Mouse (Mus musculus) kidney, postnatal 0 days (tissue): ENCODE results near the gene Zfp553. TPM values are rescaled to one million over a fixed set of nuclear protein-coding genes. Genes with fewer than 3 reads are reported as not detected.

ENCODE experiments used
- ATAC-seq: fragments of 200-750 bp; cut with Nextera tagmentation; replicated peaks from 2 replicates; pipeline ENCODE4 v1.8.0; 2017; ENCODE audit warnings: low read depth, moderate number of reproducible peaks, moderate TSS enrichment, moderate library complexity; ENCODE audit not compliant: low FRiP score
- DNase-seq: peaks from one replicate; pipeline ENCODE4 v3.0.0-alpha.2; 2016; ENCODE audit warnings: low spot score
- H3K27ac ChIP-seq: fragments of 300-500 bp; sonication (generic); 2 replicates; pipeline ENCODE4 v1.5.1; 2014; ENCODE audit warnings: mild to moderate bottlenecking
- H3K27me3 ChIP-seq: fragments of 300-500 bp; sonication (generic); 2 replicates; pipeline ENCODE4 v1.6.1; 2014; ENCODE audit warnings: low read length, mixed read lengths; ENCODE audit not compliant: insufficient read depth
- H3K36me3 ChIP-seq: fragments of 300-500 bp; sonication (generic); 2 replicates; pipeline ENCODE4 v1.6.1; 2014; ENCODE audit warnings: low read length, mixed read lengths; ENCODE audit not compliant: insufficient read depth
- H3K4me1 ChIP-seq: fragments of 300-500 bp; sonication (generic); replicated peaks from 2 replicates; pipeline ENCODE4 v1.6.1; 2014; ENCODE audit warnings: antibody characterized with exemption, low read length, mixed read lengths; ENCODE audit not compliant: insufficient read depth
- H3K4me2 ChIP-seq: fragments of 300-500 bp; sonication (generic); 2 replicates; pipeline ENCODE4 v1.6.1; 2014; ENCODE audit warnings: mild to moderate bottlenecking, low read length, moderate library complexity, mixed read lengths
- H3K4me3 ChIP-seq: fragments of 300-500 bp; sonication (generic); replicated peaks from 2 replicates; pipeline ENCODE4 v1.5.1; 2014; ENCODE audit warnings: low read depth, low read length
- H3K9ac ChIP-seq: fragments of 300-500 bp; sonication (generic); 2 replicates; pipeline ENCODE4 v1.6.1; 2014; ENCODE audit warnings: low read depth, low read length
- H3K9me3 ChIP-seq: fragments of 300-500 bp; sonication (generic); replicated peaks from 2 replicates; pipeline ENCODE4 v1.6.1; 2016; ENCODE audit warnings: low read length, inconsistent platforms, mixed read lengths
- CTCF ChIP-seq: IDR thresholded peaks from 2 replicates; pipeline ENCODE4 v1.5.1; 2016; ENCODE audit warnings: antibody characterized with exemption, low read depth, mild to moderate bottlenecking, moderate library complexity
- WGBS: fragments of 180-500 bp; shearing (Covaris S2); extraction: QIAGEN DNeasy Blood & Tissue Kit; methylation state at CpG from one replicate; pipeline ENCODE4 v1.1.7; 2014; 5-methylcytosine and 5-hydroxymethylcytosine counted together
- polyA plus RNA-seq: library from polyadenylated mRNA; unstranded; fragments of >200 nt; fragmentation: Nextera tagmentation; extraction: Ambion mirVana; gene quantifications from 2 replicates; pipeline ENCODE4 v1.2.1, GENCODE M21; 2015

Gene Zfp553
- polyA plus RNA-seq, 1 experiment from 2014 or later: 22.3 TPM

GRCm38 (mm10) chr7:127276519-127276961 lies 43.7 kb downstream of the Zfp553 start:
- no peak overlapping the region for H3K4me3 ChIP-seq
- 31% methylated on average over 5 of the region's 5 CpGs for WGBS
- H3K4me1 ChIP-seq: peaks cover 17% of the 10 kb centered on the region
- peak; percentile 51 for DNase-seq
- H3K4me2 ChIP-seq: no peak overlapping the region
- no peak for ATAC-seq
- no peaks in the 10 kb centered on the region for H3K9me3 ChIP-seq
- peak overlapping the region; percentile 81 for H3K27ac ChIP-seq
- no peak for TF ChIP-seq CTCF
- no peaks in the 10 kb centered on the region for H3K27me3 ChIP-seq
- H3K9ac ChIP-seq: no peak overlapping the region
- peaks cover 3% of the 10 kb centered on the region; the same call in 1 of the 2 replicates for H3K36me3 ChIP-seq

DNA sequence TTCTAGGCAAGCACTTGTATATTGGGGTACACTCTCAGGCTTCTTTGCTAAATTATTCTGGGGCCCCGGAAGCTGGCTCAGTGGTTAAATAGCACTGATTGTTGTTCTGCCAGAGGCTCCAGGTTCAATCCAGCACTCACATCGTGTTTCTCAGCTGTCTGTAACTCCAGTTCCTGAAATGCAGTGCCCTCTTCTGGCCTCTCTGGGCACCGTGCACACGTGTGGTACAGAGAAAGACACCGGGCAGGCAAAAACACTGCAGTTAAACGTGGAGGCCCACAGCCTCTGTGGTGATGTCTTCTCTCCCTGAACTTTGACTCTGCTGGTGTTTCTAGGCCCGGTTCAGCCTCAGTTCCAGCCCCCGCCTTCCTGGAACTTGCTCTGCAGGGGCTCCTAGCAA lies 45.5 kb downstream of the Zfp553 start:
- DNase-seq: peak; percentile 80
- H3K9me3 ChIP-seq: no peaks in the 10 kb centered on the region
- H3K4me3 ChIP-seq: no peak overlapping the region
- TF ChIP-seq CTCF: peak; percentile 82
- peak overlapping the region; percentile 81 for H3K27ac ChIP-seq
- peak; percentile 54 for ATAC-seq
- peaks cover 10% of the 10 kb centered on the region; the same call in 1 of the 2 replicates for H3K4me1 ChIP-seq
- no peaks in the 10 kb centered on the region for H3K36me3 ChIP-seq
- no peaks in the 10 kb centered on the region for H3K27me3 ChIP-seq
- H3K9ac ChIP-seq: no peak overlapping the region
- no peak overlapping the region for H3K4me2 ChIP-seq
- WGBS: 19% methylated on average over 8 of the region's 8 CpGs

- Histone ChIP-seq H3K4me1 (peaks cover 7% of the 10 kb centered on the region; the same call in 1 of the 2 replicates), H3K4me3 (no peak overlapping the region), H3K4me2 (no peak overlapping the region), H3K36me3 (no peaks in the 10 kb centered on the region), H3K27me3 (no peaks in the 10 kb centered on the region), H3K27ac (no peak overlapping the region), H3K9ac (no peak overlapping the region), H3K9me3 (no peaks in the 10 kb centered on the region)
- no peak for TF ChIP-seq CTCF
- ATAC-seq: no peak
- 57% methylated on average over 3 of the region's 3 CpGs for WGBS
- no peak for DNase-seq
Measured at GRCm38 (mm10) chr7:127280092-127280491, 47.2 kb downstream of the Zfp553 start.

DNA sequence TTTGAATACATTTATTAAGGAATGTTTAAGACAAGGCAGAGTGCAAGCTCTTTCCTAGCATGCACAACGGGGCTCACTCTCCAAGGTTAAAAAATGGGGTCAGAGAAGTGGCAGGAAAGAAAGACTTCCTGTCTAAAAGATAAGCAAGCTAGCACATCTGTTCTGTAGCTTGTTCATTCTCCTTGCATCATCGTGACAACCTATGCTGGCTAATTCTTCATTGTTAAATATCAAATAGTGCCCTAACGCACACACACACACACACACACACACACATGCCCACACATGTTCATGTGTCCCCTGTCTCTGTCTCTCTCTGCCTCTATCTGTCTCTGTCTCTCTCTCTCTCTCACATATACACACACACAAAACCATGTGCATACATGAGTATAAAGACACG lies 48.3 kb downstream of the Zfp553 start:
- WGBS: 66% methylated on average over 4 of the region's 4 CpGs
- Histone ChIP-seq H3K4me1 (peaks cover 7% of the 10 kb centered on the region; the same call in 1 of the 2 replicates), H3K9me3 (no peaks in the 10 kb centered on the region), H3K4me2 (no peak overlapping the region), H3K27me3 (no peaks in the 10 kb centered on the region), H3K36me3 (no peaks in the 10 kb centered on the region), H3K27ac (no peak overlapping the region), H3K9ac (no peak overlapping the region), H3K4me3 (no peak overlapping the region)
- ATAC-seq: no peak
- DNase-seq: no peak
- TF ChIP-seq CTCF: no peak

GRCm38 (mm10) chr7:127282190-127282589 lies 49.3 kb downstream of the Zfp553 start:
- Histone ChIP-seq H3K4me2 (no peak overlapping the region), H3K9me3 (no peaks in the 10 kb centered on the region), H3K27ac (no peak overlapping the region), H3K4me1 (no peaks in the 10 kb centered on the region), H3K4me3 (no peak overlapping the region), H3K9ac (no peak overlapping the region), H3K36me3 (no peaks in the 10 kb centered on the region), H3K27me3 (no peaks in the 10 kb centered on the region)
- no peak for TF ChIP-seq CTCF
- 81% methylated on average over 2 of the region's 2 CpGs for WGBS
- DNase-seq (no peak), ATAC-seq (no peak)

DNA sequence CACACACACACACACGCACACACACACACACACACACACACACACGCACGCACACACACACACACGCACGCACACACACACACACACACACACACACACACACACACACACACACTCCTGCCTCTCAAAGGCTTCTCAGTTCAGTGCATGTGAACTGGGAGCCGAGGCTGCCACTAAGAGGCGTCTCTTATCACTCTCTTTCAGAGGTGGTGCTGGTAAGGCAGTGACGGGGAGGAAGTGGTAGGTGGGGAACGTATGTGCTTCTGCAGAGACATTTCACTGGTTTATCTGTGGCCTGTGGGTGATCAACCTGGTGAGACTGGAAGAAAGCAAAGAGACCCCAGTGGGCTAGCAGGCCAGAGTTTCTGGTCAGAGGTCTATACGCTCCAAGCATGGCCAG lies 52.3 kb downstream of the Zfp553 start:
- no peak overlapping the region for H3K9ac ChIP-seq
- WGBS: 84% methylated on average over 6 of the region's 10 CpGs

More for the DNA sequence above, 52.3 kb downstream of the Zfp553 start:
- no peak overlapping the region for H3K27ac ChIP-seq
- H3K4me1 ChIP-seq: 0 out of 2 replicates have a peak, but pooled peaks cover 2% of the 10 kb centered on the region
- no peaks in the 10 kb centered on the region for H3K9me3 ChIP-seq
- no peak for DNase-seq
- no peak overlapping the region for H3K4me3 ChIP-seq
- no peak overlapping the region for H3K4me2 ChIP-seq
- no peak for TF ChIP-seq CTCF
- no peaks in the 10 kb centered on the region for H3K36me3 ChIP-seq
- H3K27me3 ChIP-seq: no peaks in the 10 kb centered on the region
- no peak for ATAC-seq

Other genes starting within 250 kb of the Zfp553 start
- 27.5 and 28.9 TPM in 2 replicates for gene Mvp, start 218.4 kb upstream of the Zfp553 start, polyA plus RNA-seq
- gene Pagr1b, start 216.6 kb upstream of the Zfp553 start, polyA plus RNA-seq: 0.21 and 0.65 TPM in 2 replicates
- 19.4 and 25.0 TPM in 2 replicates for gene Pagr1a, start 215.7 kb upstream of the Zfp553 start, polyA plus RNA-seq
- 44.2 and 53.8 TPM in 2 replicates for gene Gm42742, start 212.0 kb upstream of the Zfp553 start, polyA plus RNA-seq
- 2.5 and 2.7 TPM in 2 replicates for gene Prrt2, start 211.8 kb upstream of the Zfp553 start, polyA plus RNA-seq
- gene Maz, start 206.0 kb upstream of the Zfp553 start, polyA plus RNA-seq: 50.3 and 58.7 TPM in 2 replicates
- 51.7 and 57.2 TPM in 2 replicates for gene Kif22, start 190.6 kb upstream of the Zfp553 start, polyA plus RNA-seq
- not detected in 2 replicates for gene Zg16, start 145.7 kb upstream of the Zfp553 start, polyA plus RNA-seq
- 4.0 and 4.3 TPM in 2 replicates for gene AI467606, start 141.7 kb upstream of the Zfp553 start, polyA plus RNA-seq
- 37.4 and 43.7 TPM in 2 replicates for gene Qprt, start 110.8 kb upstream of the Zfp553 start, polyA plus RNA-seq
- gene Spn, start 95.2 kb upstream of the Zfp553 start, polyA plus RNA-seq: 0.28 and 0.33 TPM in 2 replicates
- gene Cd2bp2, start 37.0 kb upstream of the Zfp553 start, polyA plus RNA-seq: 42.8 and 47.7 TPM in 2 replicates
- gene Tbc1d10b, start 24.6 kb upstream of the Zfp553 start, polyA plus RNA-seq: 14.9 and 16.9 TPM in 2 replicates
- gene Mylpf, start 24.2 kb upstream of the Zfp553 start, polyA plus RNA-seq: 2.9 and 4.7 TPM in 2 replicates
- 16.7 and 20.5 TPM in 2 replicates for gene Sept1, start 69 bp downstream of the Zfp553 start, polyA plus RNA-seq
- gene Zfp771, start 11.2 kb downstream of the Zfp553 start, polyA plus RNA-seq: 46.2 and 49.3 TPM in 2 replicates
- 146 and 157 TPM in 2 replicates for gene Dctpp1, start 27.6 kb downstream of the Zfp553 start, polyA plus RNA-seq
- gene Sephs2, start 41.0 kb downstream of the Zfp553 start, polyA plus RNA-seq: 207 and 215 TPM in 2 replicates
- gene Itgal, start 63.2 kb downstream of the Zfp553 start, polyA plus RNA-seq: 0.93 and 1.1 TPM in 2 replicates
- gene Zfp768, start 112.5 kb downstream of the Zfp553 start, polyA plus RNA-seq: 21.2 and 22.2 TPM in 2 replicates
- gene Zfp747, start 143.0 kb downstream of the Zfp553 start, polyA plus RNA-seq: 5.5 and 6.8 TPM in 2 replicates
- gene 9130019O22Rik, start 154.1 kb downstream of the Zfp553 start, polyA plus RNA-seq: 4.8 and 5.6 TPM in 2 replicates
- gene E430018J23Rik, start 160.6 kb downstream of the Zfp553 start, polyA plus RNA-seq: 6.5 and 7.4 TPM in 2 replicates
- gene Zfp764, start 173.8 kb downstream of the Zfp553 start, polyA plus RNA-seq: 5.6 and 6.7 TPM in 2 replicates
- 29.7 and 31.9 TPM in 2 replicates for gene Zfp688, start 189.0 kb downstream of the Zfp553 start, polyA plus RNA-seq
- 4.8 and 5.0 TPM in 2 replicates for gene Zfp689, start 216.1 kb downstream of the Zfp553 start, polyA plus RNA-seq
- 37.1 and 37.5 TPM in 2 replicates for gene Prr14, start 226.6 kb downstream of the Zfp553 start, polyA plus RNA-seq
- 8.7 and 8.8 TPM in 2 replicates for gene Fbrs, start 246.1 kb downstream of the Zfp553 start, polyA plus RNA-seq